Mouse (Mus musculus): Measurements from ENCODE around the gene Rab3a. TPM values are rescaled to one million over a fixed set of nuclear protein-coding genes. Genes with fewer than 3 reads are reported as not detected.

Rab3a gene
- polyA plus RNA-seq, 1 experiment from 2014 or later = 3.2 TPM

GRCm38 (mm10) chr8:70802786-70803510 lies 48.5 kb downstream of the Rab3a start:
- Histone ChIP-seq H3K9ac (replicated peaks) (no peak overlapping the region; the same call in 1 of the 2 replicates), H3K27me3 (ENCODE audit: insufficient read depth, low read length) (peaks cover 12% of the 10 kb centered on the region), H3K4me2 (ENCODE audit: low read depth, low read length) (peak overlapping the region; percentile 97), H3K9me3 (ENCODE audit: low read length) (no peaks in the 10 kb centered on the region), H3K36me3 (replicated peaks; ENCODE audit: insufficient read depth, low read length) (0 out of 2 replicates have a peak, but pooled peaks cover 4% of the 10 kb centered on the region), H3K4me3 (ENCODE audit: low read depth, low read length) (0 out of 2 replicates have a peak overlapping the region, but pooled peaks have one; percentile 73), H3K27ac (ENCODE audit: low read depth) (peak overlapping the region; percentile 84; the same call in 1 of the 2 replicates), H3K4me1 (ENCODE audit: insufficient read depth) (peaks cover 69% of the 10 kb centered on the region)
- DNase-seq (no peak), ATAC-seq (no peak)
- 69% methylated on average over 11 of the region's 11 CpGs for WGBS (ENCODE audit: insufficient replicate concordance)
- TF ChIP-seq EP300 (IDR thresholded peaks at IDR 0.05; ENCODE audit: low read depth) = no peak
- TF ChIP-seq CTCF (IDR thresholded peaks at IDR 0.05; ENCODE audit: low read depth) = no peak

- Histone ChIP-seq H3K36me3 (replicated peaks; ENCODE audit: insufficient read depth, low read length) (0 out of 2 replicates have a peak, but pooled peaks cover 4% of the 10 kb centered on the region), H3K27ac (ENCODE audit: low read depth) (peak overlapping the region; percentile 84), H3K27me3 (ENCODE audit: insufficient read depth, low read length) (peaks cover 7% of the 10 kb centered on the region), H3K4me3 (ENCODE audit: low read depth, low read length) (peak overlapping the region; percentile 73), H3K9ac (replicated peaks) (peak overlapping the region; percentile 72), H3K9me3 (ENCODE audit: low read length) (no peaks in the 10 kb centered on the region), H3K4me2 (ENCODE audit: low read depth, low read length) (peak overlapping the region; percentile 97), H3K4me1 (ENCODE audit: insufficient read depth) (peaks cover 74% of the 10 kb centered on the region)
- no peak for TF ChIP-seq EP300 (IDR thresholded peaks at IDR 0.05; ENCODE audit: low read depth)
- TF ChIP-seq CTCF (IDR thresholded peaks at IDR 0.05; ENCODE audit: low read depth) = no peak
- ATAC-seq (peak; percentile 22; the same call in 1 of the 2 replicates), DNase-seq (peak; percentile 78)
- under 1% methylated on average over 41 of the region's 47 CpGs for WGBS (ENCODE audit: insufficient replicate concordance)
Measured at GRCm38 (mm10) chr8:70803761-70804480, 49.4 kb downstream of the Rab3a start.

GRCm38 (mm10) chr8:70804481-70805206 lies 50.2 kb downstream of the Rab3a start, which contains the start of gene Mast3:
Gene Mast3, minus strand, starts transcription at chr8:70805054.
- DNase-seq (peak; percentile 92), ATAC-seq (peak; percentile 87)
- Histone ChIP-seq H3K9me3 (ENCODE audit: low read length) (no peaks in the 10 kb centered on the region), H3K9ac (replicated peaks) (peak within 1 kb of the TSS; percentile 72), H3K4me3 (ENCODE audit: low read depth, low read length) (peak within 1 kb of the TSS; percentile 73), H3K4me2 (ENCODE audit: low read depth, low read length) (peak within 1 kb of the TSS; percentile 97), H3K36me3 (replicated peaks; ENCODE audit: insufficient read depth, low read length) (no peaks in the 10 kb centered on the region), H3K4me1 (ENCODE audit: insufficient read depth) (peaks cover 67% of the 10 kb centered on the region), H3K27ac (ENCODE audit: low read depth) (peak within 1 kb of the TSS; percentile 84), H3K27me3 (ENCODE audit: insufficient read depth, low read length) (peaks cover 1% of the 10 kb centered on the region; the same call in 1 of the 2 replicates)
- TF ChIP-seq EP300 (IDR thresholded peaks at IDR 0.05; ENCODE audit: low read depth) (no peak), CTCF (IDR thresholded peaks at IDR 0.05; ENCODE audit: low read depth) (no peak)
- under 1% methylated on average over 45 of the region's 45 CpGs for WGBS (ENCODE audit: insufficient replicate concordance)

GRCm38 (mm10) chr8:70806541-70806940 lies 52.1 kb downstream of the Rab3a start:
- peak; percentile 22; the same call in 1 of the 2 replicates for ATAC-seq
- H3K9me3 ChIP-seq (ENCODE audit: low read length) = no peaks in the 10 kb centered on the region
- DNase-seq = peak; percentile 68
- peaks cover 57% of the 10 kb centered on the region for H3K4me1 ChIP-seq (ENCODE audit: insufficient read depth)
- no peak overlapping the region; the same call in 1 of the 2 replicates for H3K9ac ChIP-seq (replicated peaks)
- WGBS (ENCODE audit: insufficient replicate concordance) = 31% methylated on average over 4 of the region's 4 CpGs
- peak overlapping the region; percentile 78 for H3K27ac ChIP-seq (ENCODE audit: low read depth)
- no peaks in the 10 kb centered on the region for H3K36me3 ChIP-seq (replicated peaks; ENCODE audit: insufficient read depth, low read length)
- H3K4me2 ChIP-seq (ENCODE audit: low read depth, low read length) = peak overlapping the region; percentile 32
- no peak overlapping the region for H3K4me3 ChIP-seq (ENCODE audit: low read depth, low read length)
- H3K27me3 ChIP-seq (ENCODE audit: insufficient read depth, low read length) = no peaks in the 10 kb centered on the region
- TF ChIP-seq EP300 (IDR thresholded peaks at IDR 0.05; ENCODE audit: low read depth) (no peak; the same call in 1 of the 2 replicates), CTCF (IDR thresholded peaks at IDR 0.05; ENCODE audit: low read depth) (no peak)

GRCm38 (mm10) chr8:70807304-70807703 lies 52.8 kb downstream of the Rab3a start:
- no peaks in the 10 kb centered on the region for H3K27me3 ChIP-seq (ENCODE audit: insufficient read depth, low read length)
- peaks cover 50% of the 10 kb centered on the region for H3K4me1 ChIP-seq (ENCODE audit: insufficient read depth)
- whole genome bisulfite sequencing (ENCODE audit: insufficient replicate concordance) = 68% methylated on average over 1 of the region's 1 CpGs
- 0 out of 2 replicates have a peak overlapping the region, but pooled peaks have one; percentile 32 for H3K4me2 ChIP-seq (ENCODE audit: low read depth, low read length)
- ATAC-seq (no peak), DNase-seq (no peak)
- H3K4me3 ChIP-seq (ENCODE audit: low read depth, low read length) = no peak overlapping the region
- no peaks in the 10 kb centered on the region for H3K36me3 ChIP-seq (replicated peaks; ENCODE audit: insufficient read depth, low read length)
- H3K9ac ChIP-seq (replicated peaks) = no peak overlapping the region
- peak overlapping the region; percentile 78 for H3K27ac ChIP-seq (ENCODE audit: low read depth)
- TF ChIP-seq EP300 (IDR thresholded peaks at IDR 0.05; ENCODE audit: low read depth) (no peak), CTCF (IDR thresholded peaks at IDR 0.05; ENCODE audit: low read depth) (no peak)
- no peaks in the 10 kb centered on the region for H3K9me3 ChIP-seq (ENCODE audit: low read length)

Data from liver, postnatal 0 days (tissue).